In genomic region chr8:126516620-126517577, GRCm38 (mm10) we compare ENCODE assay signal across 8 mouse cellular contexts. TPM values are rescaled to one million over a fixed set of nuclear protein-coding genes. Genes with fewer than 3 reads are reported as not detected.
DNase-seq lines count a peak whose midpoint lies in the region; ATAC-seq lines count a peak whose summit lies in the region.

No protein-coding gene starts in this region.

- peak overlapping the region; percentile 81 for H3K27ac ChIP-seq in hindbrain, embryonic 12.5 days

- H3K4me3 ChIP-seq in hindbrain, embryonic 12.5 days, result peak overlapping the region; percentile 12; the same call in 1 of the 2 replicates

- H3K9me3 ChIP-seq in hindbrain, embryonic 12.5 days (replicated peaks), result no peaks in the 10 kb centered on the region

- H3K4me2 ChIP-seq in hindbrain, embryonic 12.5 days (replicated peaks), result peak overlapping the region; percentile 47

- ATAC-seq in hindbrain, embryonic 12.5 days (ENCODE audit: low FRiP score), result peak; percentile 67

- WGBS in hindbrain, embryonic 12.5 days, result 16% methylated on average over 27 of the region's 27 CpGs

- H3K9ac ChIP-seq in hindbrain, embryonic 12.5 days, result no peak overlapping the region

- no peaks in the 10 kb centered on the region for H3K27me3 ChIP-seq in hindbrain, embryonic 12.5 days

- H3K36me3 ChIP-seq in hindbrain, embryonic 12.5 days, result no peaks in the 10 kb centered on the region

- peak; percentile 6 for DNase-seq in T-cell, adult 2 months (ENCODE audit: low spot score)
- peak; percentile 96 to 98 for DNase-seq in cerebellum, postnatal 36 days
- peak; percentile 91 to 96 for DNase-seq in frontal cortex, postnatal 25 days (ENCODE audit: low spot score in 2 of 2)
- DNase-seq in layer of hippocampus, postnatal 36 days, result peak; percentile 95
- DNase-seq in lung, postnatal 14 days, result peak; percentile 97
- DNase-seq in retina, adult 2 months (ENCODE audit: low read depth, low spot score), result peak; percentile 60
- DNase-seq in urinary bladder, postnatal 36 days (ENCODE audit: low spot score in 2 of 2), result peak; percentile 86 to 95

- peaks cover 24% of the 10 kb centered on the region for H3K4me1 ChIP-seq in hindbrain, embryonic 12.5 days

RNA-seq across cellular contexts. Expression of gene Tarbp1, which starts 42.0 kb away (rescaled TPM):
- 2.6 and 2.8 TPM in 2 replicates for polyA plus RNA-seq in hindbrain, embryonic 12.5 days (2016; fragmentation: Nextera tagmentation; extraction: Ambion mirVana)
- total RNA-seq in layer of hippocampus, postnatal 36 days (2021), result 1 to 10 TPM; 4.4 to 4.6 TPM

Comparison
In these comparisons a context has a peak if more than half of its experiments do, and no peak if none do; other contexts are left out.
1. Peak in every context shown above with its lines: DNase-seq, ATAC-seq, H3K4me3 ChIP-seq and H3K27ac ChIP-seq.
2. DNase-seq: peak in every context shown above with its lines; median percentile 97 in cerebellum, postnatal 36 days; 97 in lung, postnatal 14 days; 95 in layer of hippocampus, postnatal 36 days; 94 in frontal cortex, postnatal 25 days; 90 in urinary bladder, postnatal 36 days; 60 in retina, adult 2 months; 6 in T-cell, adult 2 months.